Mouse (Mus musculus): ENCODE data around the gene Asah2.

DNA sequence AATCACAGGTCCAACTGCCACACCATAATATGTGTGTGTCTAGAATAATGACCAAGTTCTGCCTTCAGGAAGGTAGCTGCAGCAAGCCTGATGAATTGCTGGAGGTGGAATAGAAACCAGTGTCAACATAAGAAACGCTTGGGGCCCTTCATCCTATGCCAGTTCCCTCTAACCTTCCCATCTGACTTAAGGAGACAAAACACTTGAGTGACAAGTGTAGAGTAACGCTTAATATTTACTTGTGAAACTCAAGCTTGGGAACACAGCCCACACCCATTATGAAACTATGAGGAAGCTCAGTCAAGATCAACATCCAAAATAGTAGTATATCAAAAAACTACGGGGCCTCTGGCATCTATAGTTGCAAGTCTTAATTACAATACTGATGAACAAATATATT, 10.5 kb upstream of the Asah2 start:
- TF ChIP-seq CTCF (IDR thresholded peaks at IDR 0.05; ENCODE audit: insufficient read depth, low read depth, low read length) (no peak), POLR2A (IDR thresholded peaks at IDR 0.05; ENCODE audit: insufficient read depth, low read depth, low read length) (no peak)
